Mouse (Mus musculus): ENCODE results near the gene Hgfac.

- TF ChIP-seq POLR2A (IDR thresholded peaks at IDR 0.05; ENCODE audit: borderline replicate concordance, low read depth, low read length) (no peak), CTCF (IDR thresholded peaks at IDR 0.05; ENCODE audit: low read depth, low read length) (no peak)
Measured at GRCm38 (mm10) chr5:35006599-35006998, 34.7 kb upstream of the Hgfac start.

Data from bone marrow macrophage, adult 2 months (primary cell).